Mouse (Mus musculus) kidney, postnatal 36 days (tissue): ENCODE results near the gene Tdgf1.

Experiments used
- DNase-seq, 2 experiments: peaks; one replicate each; pipeline ENCODE4 v3.0.0; 2021 to 2022; ENCODE audit warnings: mixed read lengths in 2 of 2

Gene Tdgf1

DNA sequence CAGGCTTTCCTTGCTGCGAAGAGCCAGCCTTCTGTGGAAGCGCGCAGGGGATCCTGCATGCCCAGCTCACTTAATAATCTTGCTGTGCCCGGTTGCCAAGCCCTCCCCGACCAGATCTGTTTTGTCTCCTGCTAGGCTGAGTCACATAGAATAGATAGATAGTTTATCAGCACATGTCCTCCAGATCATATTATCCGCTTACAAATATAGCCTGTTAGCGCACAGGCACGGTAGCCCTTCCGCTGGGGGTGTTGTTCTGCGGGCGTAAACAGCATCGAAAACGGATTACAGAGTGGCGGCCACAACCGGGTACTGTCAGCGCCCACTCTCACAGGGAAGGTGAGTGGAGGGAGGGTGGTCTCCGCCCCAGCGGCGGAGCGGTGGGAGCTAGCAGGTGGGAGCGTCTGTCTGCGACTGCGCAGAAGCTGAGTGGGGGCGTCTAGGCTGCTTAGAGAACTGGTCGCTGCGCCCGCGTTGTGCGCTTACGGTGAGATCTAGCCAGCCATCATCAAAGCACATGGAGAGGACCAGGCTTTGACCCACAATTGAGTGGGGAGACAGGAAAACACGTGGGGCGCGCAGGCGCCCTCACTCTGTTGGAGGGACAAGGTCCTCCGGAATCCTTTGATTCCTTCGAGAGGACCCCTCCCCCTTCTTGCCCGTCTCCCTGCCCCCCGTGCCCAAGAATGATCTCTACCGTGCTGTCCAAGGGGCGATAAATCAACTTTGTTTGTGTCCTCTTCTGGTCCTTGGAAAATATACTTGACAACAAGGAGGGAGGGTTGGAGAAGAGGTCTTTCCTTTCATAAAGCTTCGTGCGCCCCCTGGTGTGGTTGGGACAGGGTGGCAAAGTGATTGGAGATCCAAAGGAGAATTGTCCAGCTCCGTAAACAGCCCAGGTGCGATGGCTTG lies 7.8 kb upstream of the Tdgf1 start:
- DNase-seq: peak; percentile 71 to 87

- DNase-seq: no peak
Observed at GRCm38 (mm10) chr9:110952931-110953549, 7.1 kb upstream of the Tdgf1 start.

DNA sequence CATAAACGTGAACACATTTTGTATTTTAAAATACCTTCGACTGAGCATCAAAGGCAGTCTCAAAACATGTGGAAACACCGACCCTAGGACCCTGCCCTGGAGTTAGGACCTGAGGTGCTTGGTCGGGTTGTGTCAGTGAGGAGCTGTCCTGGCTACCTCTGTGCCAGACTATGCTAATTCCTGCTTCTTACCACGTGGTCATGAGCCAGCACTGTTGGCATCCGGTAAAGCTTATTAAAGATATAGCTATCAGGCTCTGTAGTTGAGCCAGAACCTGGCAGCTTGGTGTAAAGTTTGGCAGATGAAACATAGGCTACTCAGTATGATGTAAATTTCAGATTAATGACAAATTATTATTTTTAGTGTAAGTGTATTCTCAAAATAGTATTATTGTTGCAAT lies 6.4 kb upstream of the Tdgf1 start:
- no peak for DNase-seq

- no peak for DNase-seq
Observed at GRCm38 (mm10) chr9:110951866-110952265, 5.9 kb upstream of the Tdgf1 start.

GRCm38 (mm10) chr9:110951397-110951796 lies 5.4 kb upstream of the Tdgf1 start, which contains the start of gene Lrrc2:
TSS of gene Lrrc2 (plus strand) at chr9:110951545.
- DNase-seq: no peak

DNA sequence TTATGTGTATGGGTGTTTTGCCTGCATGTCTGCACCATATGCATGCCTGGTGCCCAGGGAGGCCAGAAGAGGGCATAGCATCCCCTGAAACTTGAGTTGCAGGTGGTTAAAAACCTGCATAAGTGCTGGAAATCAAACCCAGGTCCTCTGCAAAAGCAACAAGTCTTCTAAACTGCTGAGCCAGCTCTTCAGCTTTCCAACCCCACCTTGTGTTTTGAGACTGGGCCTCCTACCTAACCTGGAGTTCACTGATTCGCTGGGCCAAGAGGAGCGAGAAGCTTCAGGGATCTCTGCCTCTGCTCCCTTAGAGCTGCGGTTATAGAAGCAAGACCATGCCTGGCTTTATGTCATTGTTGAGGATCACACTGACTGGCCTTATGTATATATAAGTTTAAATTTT lies 4.2 kb upstream of the Tdgf1 start:
- no peak for DNase-seq

DNA sequence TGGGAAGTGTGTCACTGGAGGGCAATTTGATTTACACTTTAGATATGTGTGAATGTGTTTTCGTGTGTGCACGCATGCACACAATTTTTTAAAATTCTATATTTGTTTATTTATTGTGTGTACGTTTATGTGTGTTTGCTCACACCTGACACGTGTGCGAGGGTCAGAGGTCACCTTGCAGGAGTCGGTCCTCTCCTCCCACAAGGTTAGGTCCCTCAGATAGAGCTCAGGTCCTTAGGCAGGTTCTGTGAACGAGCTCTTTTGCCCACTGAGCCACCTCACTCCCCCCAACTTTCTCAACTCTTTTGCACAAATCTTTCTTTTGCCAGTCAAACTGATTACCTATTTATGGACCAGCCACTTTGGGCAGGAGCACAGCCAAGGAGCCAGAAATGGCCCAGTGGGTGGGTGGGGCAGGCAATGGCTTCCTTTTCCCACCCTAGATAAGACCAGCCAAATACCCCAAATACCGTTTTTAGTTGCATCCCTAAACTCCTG lies 2.9 kb upstream of the Tdgf1 start:
- no peak for DNase-seq

GRCm38 (mm10) chr9:110947900-110948299 lies 1.9 kb upstream of the Tdgf1 start:
- DNase-seq: no peak

DNA sequence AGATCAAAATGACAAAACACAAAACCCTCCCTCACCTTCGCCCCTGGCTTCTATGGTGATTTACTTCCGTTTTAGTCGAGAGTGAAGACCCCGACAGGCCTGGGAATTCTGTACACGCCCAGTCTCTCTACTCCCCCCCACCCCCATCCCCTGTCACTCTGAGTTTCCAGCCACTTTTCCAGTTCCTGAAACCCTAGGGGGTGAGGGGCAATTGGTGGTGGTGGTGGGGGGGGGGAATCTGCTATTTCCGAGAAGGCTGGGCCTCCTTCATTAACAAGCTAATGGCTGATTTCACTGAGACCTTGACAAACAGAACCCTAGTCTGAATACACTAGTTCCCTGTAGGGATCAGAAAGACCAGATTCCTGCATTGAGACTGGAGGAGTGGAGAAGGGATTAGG lies 1.3 kb upstream of the Tdgf1 start:
- no peak for DNase-seq

DNA sequence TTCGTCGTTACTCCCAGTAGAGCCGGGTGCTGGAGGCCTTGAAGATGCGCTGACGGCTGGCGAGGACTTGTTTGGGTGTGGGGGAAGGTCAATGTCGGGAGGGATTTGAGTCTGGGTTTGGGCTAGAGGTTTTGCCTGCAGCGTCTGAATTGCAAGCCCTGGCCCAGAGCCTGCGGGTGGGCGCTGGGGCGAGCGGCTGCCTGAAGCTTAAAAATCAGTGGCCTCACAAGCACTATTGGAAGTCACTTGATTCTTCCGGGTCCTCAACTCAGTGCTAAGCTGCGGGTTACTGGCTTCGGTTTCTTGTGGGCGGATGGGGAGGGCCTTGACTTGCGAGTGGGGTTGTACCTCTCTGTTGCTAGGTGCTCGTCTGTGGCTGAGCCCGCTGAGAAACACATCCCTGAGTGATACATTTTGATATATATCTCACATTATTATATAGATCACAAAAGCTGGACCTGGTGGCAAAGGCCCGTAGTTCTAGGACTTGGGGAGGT lies 638 bp upstream of the Tdgf1 start:
- DNase-seq: no peak

- no peak for DNase-seq
Observed at GRCm38 (mm10) chr9:110945343-110945742, 615 bp downstream of the Tdgf1 start.

GRCm38 (mm10) chr9:110944265-110944664 lies 1.7 kb downstream of the Tdgf1 start:
- peak in 1 of 2 experiments; percentile 33 for DNase-seq

- no peak for DNase-seq
Observed at GRCm38 (mm10) chr9:110937506-110938490, 8.2 kb downstream of the Tdgf1 start.

DNA sequence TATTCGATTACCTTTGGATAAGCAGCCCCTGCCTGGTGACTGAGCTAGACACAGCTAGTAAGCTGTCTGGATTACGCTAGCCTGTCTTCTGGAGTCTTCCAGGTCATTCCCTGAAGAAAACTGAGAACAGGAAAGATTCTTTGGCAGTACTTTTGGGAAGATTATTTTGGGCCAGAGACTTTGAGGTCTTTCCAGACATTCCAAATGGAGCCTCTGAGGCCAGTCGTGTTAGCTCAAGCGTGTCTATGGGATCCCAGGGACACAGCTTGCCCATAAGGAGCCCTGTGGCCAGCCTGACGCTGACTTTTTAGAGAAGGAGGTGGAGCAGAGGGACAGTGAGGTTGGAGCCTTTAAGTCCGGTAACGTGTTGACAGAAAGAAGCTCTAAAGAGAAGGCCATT lies 10.0 kb downstream of the Tdgf1 start:
- peak in 1 of 2 experiments; percentile 6 for DNase-seq

DNA sequence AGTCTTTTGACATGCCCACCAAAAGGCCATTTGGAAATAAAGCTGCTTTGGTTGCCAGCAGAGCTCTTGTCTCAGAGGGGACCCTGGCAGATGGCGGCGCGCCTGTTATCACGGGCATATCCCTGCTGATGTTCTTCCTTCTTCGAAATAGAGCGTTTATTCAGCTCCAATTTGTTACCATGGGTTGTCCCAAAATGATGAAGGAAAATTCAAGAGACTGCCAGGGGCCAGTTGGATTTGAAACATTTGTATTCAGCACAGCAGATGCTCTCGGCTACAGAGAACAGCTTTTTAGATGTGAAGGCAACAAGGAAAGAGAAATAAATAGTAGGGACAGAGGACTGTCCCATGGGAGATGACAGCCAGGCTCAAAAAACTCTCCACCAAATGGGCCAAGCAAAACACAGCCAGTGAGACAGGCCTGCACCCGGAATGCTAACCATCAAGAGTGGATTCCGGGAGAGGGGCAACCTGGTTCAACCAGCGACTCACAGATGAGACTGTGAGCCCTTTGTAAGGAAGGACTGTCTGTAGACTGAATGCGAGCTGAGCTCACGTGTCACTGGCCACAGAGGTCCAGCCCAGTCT lies 12.0 kb downstream of the Tdgf1 start:
- peak; percentile 16 to 37 for DNase-seq

DNA sequence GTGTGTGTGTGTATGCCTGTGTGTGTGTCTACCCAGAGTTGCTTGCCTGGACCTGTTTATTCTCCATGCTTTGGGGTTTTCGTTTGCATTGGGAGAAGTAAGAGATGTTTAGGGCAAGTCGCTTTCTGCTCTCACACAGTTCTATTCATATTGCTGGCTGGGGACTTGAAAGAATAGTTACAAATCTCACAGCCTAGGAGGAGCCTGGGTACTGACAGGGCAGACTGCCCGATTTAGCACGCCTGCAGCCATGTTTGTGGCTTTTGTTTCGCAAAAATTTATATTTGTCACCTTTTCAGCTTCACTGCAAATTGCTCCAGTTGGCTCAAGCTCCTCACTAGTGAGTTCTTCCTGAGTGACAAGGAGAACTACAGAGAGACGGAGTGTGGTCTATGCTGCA lies 14.4 kb downstream of the Tdgf1 start:
- no peak for DNase-seq

- DNase-seq: peak; percentile 68 to 90
Observed at GRCm38 (mm10) chr9:110922759-110923158, 23.2 kb downstream of the Tdgf1 start.

- DNase-seq: peak; percentile 44
Observed at GRCm38 (mm10) chr9:110920665-110921419, 25.1 kb downstream of the Tdgf1 start.

DNA sequence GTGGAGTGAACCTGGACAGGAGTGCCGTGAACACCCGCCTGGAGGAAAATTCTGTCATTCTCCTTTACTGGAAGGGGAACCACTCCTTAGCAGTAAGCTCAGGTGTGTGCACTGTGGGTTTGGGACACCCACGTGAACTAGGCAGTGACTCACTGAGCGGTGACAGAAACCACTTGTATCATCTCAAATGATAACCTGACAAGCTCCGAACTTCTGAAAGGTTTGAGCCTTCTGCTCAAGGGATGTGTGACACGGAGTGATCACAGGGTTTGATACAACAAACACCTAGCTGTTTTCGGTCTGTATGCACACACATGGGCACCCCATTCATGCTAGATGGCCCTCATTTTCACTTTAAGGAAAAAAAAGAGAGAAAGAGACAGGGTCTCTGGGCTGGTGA lies 29.2 kb downstream of the Tdgf1 start, which contains the start of gene Fam240a:
Gene Fam240a (minus strand): TSS at position 76 of the 400 bp plus-strand sequence.
- DNase-seq: no peak

- DNase-seq: no peak
Observed at GRCm38 (mm10) chr9:110915466-110915865, 30.5 kb downstream of the Tdgf1 start.

- DNase-seq: no peak
Observed at GRCm38 (mm10) chr9:110914631-110915236, 31.2 kb downstream of the Tdgf1 start.
